Comparison of ENCODE assay signal across 22 mouse cellular contexts in genomic region chr6:127365246-127365645, GRCm38 (mm10).
DNase-seq lines count a peak whose midpoint lies in the region; ATAC-seq and TF ChIP-seq lines count a peak whose summit lies in the region.
"Had no signal": no experiment of that assay in that cellular context is flagged by ENCODE, and none has a peak within 500 bp of the region (broad histone marks: within the 10 kb centered on the region; RNA-seq: fewer than 3 reads in every experiment).

No protein-coding gene starts in this region.

- no peaks in the 10 kb centered on the region for H3K9me3 ChIP-seq in heart, embryonic 10.5 days
- no peaks in the 10 kb centered on the region for H3K9me3 ChIP-seq in stomach, embryonic 14.5 days (ENCODE audit: control insufficient read depth, low read depth, low read length)
- no peaks in the 10 kb centered on the region for H3K9me3 ChIP-seq in stomach, postnatal 0 days (ENCODE audit: control insufficient read depth, low read length)
- no peaks in the 10 kb centered on the region for H3K9me3 ChIP-seq in CH12.LX (replicated peaks; ENCODE audit: low read length)
- no peaks in the 10 kb centered on the region for H3K9me3 ChIP-seq in intestine, embryonic 16.5 days (ENCODE audit: control insufficient read depth, low read length)
- no peaks in the 10 kb centered on the region for H3K9me3 ChIP-seq in liver, embryonic 11.5 days (ENCODE audit: control insufficient read depth, low read length)
- H3K9me3 ChIP-seq: embryonic facial prominence, embryonic 15.5 days; neural tube, embryonic 13.5 days; stomach, embryonic 15.5 days had no signal

- no peak for ATAC-seq in stomach, embryonic 14.5 days (ENCODE audit: insufficient number of reproducible peaks, insufficient read depth, low FRiP score, low read depth)
- ATAC-seq in stomach, postnatal 0 days (ENCODE audit: low FRiP score, low TSS enrichment) = no peak
- peak; percentile 42 for ATAC-seq in intestine, embryonic 16.5 days
- ATAC-seq in liver, embryonic 11.5 days (replicated peaks; ENCODE audit: low FRiP score) = no peak
- ATAC-seq: hindbrain, postnatal 0 days had no signal

- no peak overlapping the region for H3K4me3 ChIP-seq in heart, embryonic 10.5 days
- no peak overlapping the region for H3K4me3 ChIP-seq in stomach, embryonic 14.5 days (ENCODE audit: low read depth, low read length)
- H3K4me3 ChIP-seq in stomach, postnatal 0 days (ENCODE audit: low read depth, low read length) = no peak overlapping the region
- H3K4me3 ChIP-seq in CH12.LX (replicated peaks in 1 of 3; ENCODE audit: low read depth in 2 of 3, low read length in 2 of 3, poor library complexity in 1 of 3) = no peak overlapping the region
- H3K4me3 ChIP-seq in intestine, embryonic 16.5 days (ENCODE audit: low read length) = no peak overlapping the region
- H3K4me3 ChIP-seq in liver, embryonic 11.5 days (ENCODE audit: low read depth, low read length) = no peak overlapping the region
- H3K4me3 ChIP-seq: embryonic facial prominence, embryonic 15.5 days; gastrocnemius, adult 2 months; left cerebral cortex, adult 2 months; neural tube, embryonic 13.5 days; stomach, embryonic 15.5 days had no signal

- dilution Hi-C loops in CH12.LX (cut with MboI; ENCODE audit: extremely low pct_ligation_motif_present, extremely low pct_unique_long_range_greater_than_20kb, low sequenced_read_pairs) = no loop called here

- no peak for TF ChIP-seq RAD21 in CH12.LX (IDR thresholded peaks at IDR 0.05; ENCODE audit: low read depth, low read length)

- no peaks in the 10 kb centered on the region for H3K27me3 ChIP-seq in heart, embryonic 10.5 days (ENCODE audit: insufficient read depth, poor library complexity, severe bottlenecking)
- H3K27me3 ChIP-seq in stomach, embryonic 14.5 days (ENCODE audit: control insufficient read depth, insufficient read depth, low read length) = no peaks in the 10 kb centered on the region
- H3K27me3 ChIP-seq in stomach, postnatal 0 days (ENCODE audit: control insufficient read depth, insufficient read depth, low read length) = no peaks in the 10 kb centered on the region
- peaks cover 4% of the 10 kb centered on the region for H3K27me3 ChIP-seq in CH12.LX (replicated peaks)
- no peaks in the 10 kb centered on the region for H3K27me3 ChIP-seq in intestine, embryonic 16.5 days (replicated peaks; ENCODE audit: control insufficient read depth, insufficient read depth, low read length)
- H3K27me3 ChIP-seq in liver, embryonic 11.5 days (replicated peaks; ENCODE audit: control insufficient read depth, insufficient read depth, low read length) = no peaks in the 10 kb centered on the region
- H3K27me3 ChIP-seq: stomach, embryonic 15.5 days had no signal

- H3K9ac ChIP-seq in stomach, embryonic 14.5 days (replicated peaks; ENCODE audit: low read depth, low read length) = no peak overlapping the region
- H3K9ac ChIP-seq in stomach, postnatal 0 days (ENCODE audit: low read length) = no peak overlapping the region
- no peak overlapping the region for H3K9ac ChIP-seq in CH12.LX (ENCODE audit: insufficient read depth, low read depth)
- H3K9ac ChIP-seq in intestine, embryonic 16.5 days (ENCODE audit: low read depth, low read length) = no peak overlapping the region
- no peak overlapping the region for H3K9ac ChIP-seq in liver, embryonic 11.5 days (ENCODE audit: low read depth, low read length)
- H3K9ac ChIP-seq: embryonic facial prominence, embryonic 15.5 days; lung, embryonic 14.5 days; neural tube, embryonic 13.5 days; stomach, embryonic 15.5 days had no signal

- H3K36me3 ChIP-seq in heart, embryonic 10.5 days = no peaks in the 10 kb centered on the region
- H3K36me3 ChIP-seq in stomach, embryonic 14.5 days (ENCODE audit: control insufficient read depth, insufficient read depth, low read length) = no peaks in the 10 kb centered on the region
- no peaks in the 10 kb centered on the region for H3K36me3 ChIP-seq in stomach, postnatal 0 days (ENCODE audit: control insufficient read depth, insufficient read depth, low read length)
- no peaks in the 10 kb centered on the region for H3K36me3 ChIP-seq in CH12.LX (replicated peaks in 1 of 2; ENCODE audit: control insufficient read depth in 1 of 2, insufficient read depth in 1 of 2, low read length in 1 of 2)
- no peaks in the 10 kb centered on the region for H3K36me3 ChIP-seq in intestine, embryonic 16.5 days (ENCODE audit: control insufficient read depth, insufficient read depth, low read length)
- no peaks in the 10 kb centered on the region for H3K36me3 ChIP-seq in liver, embryonic 11.5 days (ENCODE audit: control insufficient read depth, insufficient read depth, low read length)
- H3K36me3 ChIP-seq: embryonic facial prominence, embryonic 15.5 days; neural tube, embryonic 13.5 days; stomach, embryonic 15.5 days had no signal

- no peak overlapping the region for H3K4me2 ChIP-seq in stomach, embryonic 14.5 days (replicated peaks; ENCODE audit: low read depth, low read length)
- H3K4me2 ChIP-seq in stomach, postnatal 0 days (replicated peaks; ENCODE audit: low read depth) = no peak overlapping the region
- peak overlapping the region; percentile 4; the same call in 1 of the 2 replicates for H3K4me2 ChIP-seq in CH12.LX (ENCODE audit: insufficient read depth, low read depth, poor library complexity, severe bottlenecking)
- no peak overlapping the region for H3K4me2 ChIP-seq in intestine, embryonic 16.5 days (ENCODE audit: low read depth, low read length)
- no peak overlapping the region for H3K4me2 ChIP-seq in liver, embryonic 11.5 days
- H3K4me2 ChIP-seq: embryonic facial prominence, embryonic 15.5 days; lung, embryonic 14.5 days; neural tube, embryonic 13.5 days; stomach, embryonic 15.5 days had no signal

- no peak for TF ChIP-seq POLR2A in CH12.LX (IDR thresholded peaks at IDR 0.05; ENCODE audit: low read depth, low read length)

- H3K79me2 ChIP-seq in CH12.LX (replicated peaks; ENCODE audit: control insufficient read depth, extremely low read depth, insufficient read depth, poor library complexity, severe bottlenecking) = no peaks in the 10 kb centered on the region

- TF ChIP-seq EP300 in stomach, postnatal 0 days (optimal IDR thresholded peaks at IDR 0.05) = no peak
- TF ChIP-seq EP300 in CH12.LX (IDR thresholded peaks at IDR 0.05; ENCODE audit: low read length) = no peak

- intact Hi-C loops in heart, postnatal 14 days (cut with DNase I) = no loop called here

- DNase-seq in heart, embryonic 10.5 days (ENCODE audit: low spot score) = no peak
- no peak for DNase-seq in heart, postnatal 14 days
- DNase-seq in stomach, postnatal 0 days (ENCODE audit: low spot score) = no peak
- no peak for DNase-seq in CH12.LX (ENCODE audit: extremely low read depth)
- no peak for DNase-seq in liver, embryonic 11.5 days (ENCODE audit: low spot score)
- DNase-seq: cerebellum, adult 9-11 months; gastrocnemius, adult 2 months; heart, postnatal 4 days; kidney, postnatal 36 days; layer of hippocampus, adult 9-11 months; left cerebral cortex, postnatal 4 days; liver; lung, embryonic 14.5 days; lung, postnatal 4 days; right cerebral cortex, postnatal 14 days had no signal

- peak overlapping the region; percentile 80 for H3K27ac ChIP-seq in heart, embryonic 10.5 days
- H3K27ac ChIP-seq in stomach, embryonic 14.5 days (ENCODE audit: low read length) = 0 out of 2 replicates have a peak overlapping the region, but pooled peaks have one; percentile 33
- H3K27ac ChIP-seq in stomach, postnatal 0 days (replicated peaks) = no peak overlapping the region
- H3K27ac ChIP-seq in CH12.LX (ENCODE audit: insufficient read depth, low read depth) = no peak overlapping the region
- H3K27ac ChIP-seq in intestine, embryonic 16.5 days (ENCODE audit: low read length) = no peak overlapping the region
- no peak overlapping the region for H3K27ac ChIP-seq in liver, embryonic 11.5 days (ENCODE audit: low read depth, low read length)
- H3K27ac ChIP-seq: embryonic facial prominence, embryonic 15.5 days; gastrocnemius, adult 2 months; hindbrain, postnatal 0 days; left cerebral cortex, adult 2 months; neural tube, embryonic 13.5 days; stomach, embryonic 15.5 days had no signal

- in situ Hi-C loops in CH12.LX (cut with MboI; ENCODE audit: low pct_ligation_motif_present, low pct_unique_long_range_greater_than_20kb, low sequenced_read_pairs) = no loop called here

- TF ChIP-seq CTCF in stomach, postnatal 0 days (IDR thresholded peaks at IDR 0.05; ENCODE audit: low read depth) = no peak
- TF ChIP-seq CTCF in CH12.LX (conservative IDR thresholded peaks at IDR 0.05 in 1 of 2, IDR thresholded peaks at IDR 0.05 in 1 of 2; ENCODE audit: low read depth in 2 of 2, low read length in 2 of 2) = no peak

- H3K4me1 ChIP-seq in heart, embryonic 10.5 days = peaks cover 42% of the 10 kb centered on the region
- H3K4me1 ChIP-seq in stomach, embryonic 14.5 days (ENCODE audit: control insufficient read depth, insufficient read depth, low read length) = peaks cover 17% of the 10 kb centered on the region
- no peaks in the 10 kb centered on the region for H3K4me1 ChIP-seq in stomach, postnatal 0 days (replicated peaks; ENCODE audit: control insufficient read depth, insufficient read depth)
- H3K4me1 ChIP-seq in CH12.LX (ENCODE audit: control insufficient read depth in 1 of 2, insufficient read depth in 2 of 2) = peaks cover 7 to 8% of the 10 kb centered on the region in 2 experiments
- peaks cover 12% of the 10 kb centered on the region; the same call in 1 of the 2 replicates for H3K4me1 ChIP-seq in intestine, embryonic 16.5 days (ENCODE audit: control insufficient read depth, insufficient read depth, low read length)
- peaks cover 6% of the 10 kb centered on the region for H3K4me1 ChIP-seq in liver, embryonic 11.5 days (replicated peaks; ENCODE audit: control insufficient read depth, insufficient read depth, low read length)

- 48% methylated on average over 7 of the region's 7 CpGs for WGBS in heart, embryonic 10.5 days
- 25% methylated on average over 7 of the region's 7 CpGs for WGBS in stomach, embryonic 14.5 days
- WGBS in stomach, postnatal 0 days = 34% methylated on average over 7 of the region's 7 CpGs
- 39% methylated on average over 7 of the region's 7 CpGs for WGBS in intestine, embryonic 16.5 days
- 51% methylated on average over 7 of the region's 7 CpGs for WGBS in liver, embryonic 11.5 days

TF ChIP-seq in CH12.LX, 34 proteins besides CTCF, POLR2A, EP300 and RAD21 (continues in another document):
- TF ChIP-seq MEF2A (IDR thresholded peaks at IDR 0.05; ENCODE audit: borderline replicate concordance, low read depth, low read length) (no peak), MAFK (IDR thresholded peaks at IDR 0.05; ENCODE audit: insufficient replicate concordance, low read length) (no peak), NRF1 (IDR thresholded peaks at IDR 0.05; ENCODE audit: low read depth, low read length) (no peak), JUND (conservative IDR thresholded peaks at IDR 0.05; ENCODE audit: low read depth, low read length) (no peak), BHLHE40 (IDR thresholded peaks at IDR 0.05; ENCODE audit: low read depth, low read length) (no peak), POLR2AphosphoS2 (IDR thresholded peaks at IDR 0.05; ENCODE audit: low read depth, low read length) (no peak), KAT2A (IDR thresholded peaks at IDR 0.05; ENCODE audit: insufficient replicate concordance, low read length) (no peak), RCOR1 (conservative IDR thresholded peaks at IDR 0.05; ENCODE audit: low read depth, low read length) (no peak), MAX (IDR thresholded peaks at IDR 0.05; ENCODE audit: low read length) (no peak), MXI1 (IDR thresholded peaks at IDR 0.05; ENCODE audit: low read depth, low read length) (no peak)

Comparison
In these comparisons a context has a peak if more than half of its experiments do, and no peak if none do; other contexts are left out.
1. H3K27ac ChIP-seq: peak in heart, embryonic 10.5 days (single experiment) and stomach, embryonic 14.5 days (single experiment); none in stomach, postnatal 0 days (single experiment), CH12.LX (single experiment), intestine, embryonic 16.5 days (single experiment) and liver, embryonic 11.5 days (single experiment).